Mouse (Mus musculus): ENCODE data around the gene Akap9. TPM values are rescaled to one million over a fixed set of nuclear protein-coding genes. Genes with fewer than 3 reads are reported as not detected.
"Not testable (repeated sequence)": the region's sequence is repeated elsewhere in the genome, so short reads cannot be mapped to it uniquely, and the experiment has no call there.

The Akap9 gene
- polyA plus RNA-seq, 1 experiment from 2014 or later, result 105 TPM

DNA sequence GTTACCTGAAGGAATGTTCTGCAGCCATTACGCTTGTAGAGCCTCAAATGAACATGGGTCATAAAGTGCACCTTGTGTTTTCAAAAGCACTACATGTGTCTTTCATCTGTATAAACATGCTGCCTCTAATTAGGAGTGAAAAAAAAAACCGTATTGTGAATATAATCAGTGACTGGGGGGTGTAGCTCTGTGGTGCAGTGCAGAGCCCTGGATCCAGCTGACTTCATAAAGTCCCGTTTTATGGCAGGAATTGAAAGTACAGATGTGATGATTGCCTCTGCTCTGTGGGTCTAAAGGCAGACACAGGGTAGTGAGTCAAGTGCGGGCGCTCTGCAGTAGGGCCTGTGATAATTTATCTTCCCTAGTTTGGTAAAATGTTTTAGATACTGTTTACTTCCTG is 2.9 kb downstream of the Akap9 start:
- H3K9ac ChIP-seq (ENCODE audit: low read length), result no peak overlapping the region
- no peaks in the 10 kb centered on the region for H3K36me3 ChIP-seq (ENCODE audit: control insufficient read depth, insufficient read depth)
- no peaks in the 10 kb centered on the region for H3K27me3 ChIP-seq (ENCODE audit: control insufficient read depth, insufficient read depth, low read length)
- no peak for ATAC-seq (replicated peaks; ENCODE audit: extremely low read depth, insufficient read depth, low FRiP score)
- no peaks in the 10 kb centered on the region for H3K9me3 ChIP-seq (replicated peaks; ENCODE audit: control insufficient read depth, low read length)
- 75% methylated on average over 5 of the region's 5 CpGs for WGBS
- H3K27ac ChIP-seq (ENCODE audit: low read length), result no peak overlapping the region
- no peak overlapping the region for H3K4me2 ChIP-seq (ENCODE audit: low read depth, low read length)
- peaks cover 16% of the 10 kb centered on the region for H3K4me1 ChIP-seq (ENCODE audit: control insufficient read depth, insufficient read depth, low read length)
- H3K4me3 ChIP-seq (ENCODE audit: low read length), result no peak overlapping the region

DNA sequence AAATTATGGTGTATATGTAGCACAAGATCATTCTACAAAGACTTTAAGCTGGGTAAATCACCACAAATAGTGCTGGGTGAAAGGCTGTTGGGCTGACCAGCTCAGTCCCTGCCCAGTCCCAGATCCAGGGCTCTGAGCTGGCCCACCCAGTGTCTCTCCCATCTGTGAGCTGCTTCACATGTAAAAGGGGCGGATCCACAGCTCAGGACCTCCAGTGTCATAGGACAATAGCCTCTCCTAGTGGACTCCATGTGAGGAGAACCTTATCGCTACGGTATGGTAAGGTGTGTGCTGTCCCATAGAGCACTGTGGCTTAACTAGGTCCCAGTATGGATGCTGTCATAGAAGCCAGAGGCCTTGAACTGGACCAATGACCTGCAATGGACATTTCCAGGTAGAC is 3.8 kb downstream of the Akap9 start:
- ATAC-seq (replicated peaks; ENCODE audit: extremely low read depth, insufficient read depth, low FRiP score), result no peak
- no peaks in the 10 kb centered on the region for H3K9me3 ChIP-seq (replicated peaks; ENCODE audit: control insufficient read depth, low read length)
- H3K9ac ChIP-seq (ENCODE audit: low read length), result no peak overlapping the region
- peaks cover 18% of the 10 kb centered on the region for H3K4me1 ChIP-seq (ENCODE audit: control insufficient read depth, insufficient read depth, low read length)
- no peak overlapping the region for H3K4me3 ChIP-seq (ENCODE audit: low read length)
- no peaks in the 10 kb centered on the region for H3K36me3 ChIP-seq (ENCODE audit: control insufficient read depth, insufficient read depth)
- 85% methylated on average over 3 of the region's 3 CpGs for WGBS
- H3K4me2 ChIP-seq (ENCODE audit: low read depth, low read length), result no peak overlapping the region
- H3K27me3 ChIP-seq (ENCODE audit: control insufficient read depth, insufficient read depth, low read length), result no peaks in the 10 kb centered on the region
- H3K27ac ChIP-seq (ENCODE audit: low read length), result no peak overlapping the region

DNA sequence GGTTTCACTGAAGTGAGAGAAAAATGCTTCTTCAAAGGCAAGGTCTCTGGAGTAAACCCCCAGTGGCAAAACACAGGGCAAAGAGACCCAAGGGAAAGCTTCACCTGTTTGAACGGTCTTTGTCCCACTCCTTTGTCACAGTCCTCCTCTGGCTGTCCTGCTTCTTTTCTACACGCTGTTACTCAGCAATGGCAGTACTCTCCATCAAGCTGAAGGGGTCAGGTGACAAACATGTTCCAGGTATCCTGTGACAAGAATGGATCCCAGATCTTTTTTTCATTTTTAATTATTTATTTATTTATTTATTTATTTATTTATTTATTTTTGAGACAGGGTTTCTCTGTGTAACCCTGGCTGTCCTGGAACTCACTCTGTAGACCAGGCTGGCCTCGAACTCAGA is 5.7 kb downstream of the Akap9 start:
- H3K4me1 ChIP-seq (ENCODE audit: control insufficient read depth, insufficient read depth, low read length), result peaks cover 25% of the 10 kb centered on the region
- no peak overlapping the region for H3K4me2 ChIP-seq (ENCODE audit: low read depth, low read length)
- 95% methylated on average over 3 of the region's 3 CpGs for WGBS
- H3K27ac ChIP-seq (ENCODE audit: low read length), result no peak overlapping the region
- no peak overlapping the region for H3K4me3 ChIP-seq (ENCODE audit: low read length)
- no peaks in the 10 kb centered on the region for H3K9me3 ChIP-seq (replicated peaks; ENCODE audit: control insufficient read depth, low read length)
- H3K27me3 ChIP-seq (ENCODE audit: control insufficient read depth, insufficient read depth, low read length), result no peaks in the 10 kb centered on the region
- no peaks in the 10 kb centered on the region for H3K36me3 ChIP-seq (ENCODE audit: control insufficient read depth, insufficient read depth)
- H3K9ac ChIP-seq (ENCODE audit: low read length), result no peak overlapping the region
- ATAC-seq (replicated peaks; ENCODE audit: extremely low read depth, insufficient read depth, low FRiP score), result no peak

DNA sequence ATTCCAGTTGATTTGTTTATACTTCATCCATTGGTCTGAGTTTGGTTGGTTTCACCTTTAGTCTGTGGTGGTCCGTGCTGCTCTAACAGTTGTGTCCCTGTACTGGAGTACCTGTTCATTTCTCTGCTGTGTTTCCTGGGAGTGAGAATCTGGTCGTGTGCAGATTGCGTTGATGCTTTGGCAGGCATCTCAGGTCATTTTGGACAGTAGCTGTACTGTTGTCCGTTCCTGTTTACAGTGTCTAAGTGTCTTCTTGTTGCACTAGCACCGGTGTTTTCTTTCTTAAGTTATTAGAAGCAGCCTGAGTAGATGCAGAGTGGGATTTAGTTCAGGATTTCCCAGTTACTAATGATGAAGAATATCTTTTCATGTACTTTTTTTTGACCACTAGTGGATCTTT is 7.4 kb downstream of the Akap9 start:
- H3K27ac ChIP-seq (ENCODE audit: low read length), result no peak overlapping the region
- no peak overlapping the region for H3K4me3 ChIP-seq (ENCODE audit: low read length)
- H3K27me3 ChIP-seq (ENCODE audit: control insufficient read depth, insufficient read depth, low read length), result no peaks in the 10 kb centered on the region
- 86% methylated on average over 5 of the region's 5 CpGs for WGBS
- H3K9ac ChIP-seq (ENCODE audit: low read length), result no peak overlapping the region
- peaks cover 3% of the 10 kb centered on the region; the same call in 1 of the 2 replicates for H3K9me3 ChIP-seq (replicated peaks; ENCODE audit: control insufficient read depth, low read length)
- no peak for ATAC-seq (replicated peaks; ENCODE audit: extremely low read depth, insufficient read depth, low FRiP score)
- peaks cover 20% of the 10 kb centered on the region for H3K4me1 ChIP-seq (ENCODE audit: control insufficient read depth, insufficient read depth, low read length)
- H3K4me2 ChIP-seq (ENCODE audit: low read depth, low read length), result no peak overlapping the region
- H3K36me3 ChIP-seq (ENCODE audit: control insufficient read depth, insufficient read depth), result no peaks in the 10 kb centered on the region

DNA sequence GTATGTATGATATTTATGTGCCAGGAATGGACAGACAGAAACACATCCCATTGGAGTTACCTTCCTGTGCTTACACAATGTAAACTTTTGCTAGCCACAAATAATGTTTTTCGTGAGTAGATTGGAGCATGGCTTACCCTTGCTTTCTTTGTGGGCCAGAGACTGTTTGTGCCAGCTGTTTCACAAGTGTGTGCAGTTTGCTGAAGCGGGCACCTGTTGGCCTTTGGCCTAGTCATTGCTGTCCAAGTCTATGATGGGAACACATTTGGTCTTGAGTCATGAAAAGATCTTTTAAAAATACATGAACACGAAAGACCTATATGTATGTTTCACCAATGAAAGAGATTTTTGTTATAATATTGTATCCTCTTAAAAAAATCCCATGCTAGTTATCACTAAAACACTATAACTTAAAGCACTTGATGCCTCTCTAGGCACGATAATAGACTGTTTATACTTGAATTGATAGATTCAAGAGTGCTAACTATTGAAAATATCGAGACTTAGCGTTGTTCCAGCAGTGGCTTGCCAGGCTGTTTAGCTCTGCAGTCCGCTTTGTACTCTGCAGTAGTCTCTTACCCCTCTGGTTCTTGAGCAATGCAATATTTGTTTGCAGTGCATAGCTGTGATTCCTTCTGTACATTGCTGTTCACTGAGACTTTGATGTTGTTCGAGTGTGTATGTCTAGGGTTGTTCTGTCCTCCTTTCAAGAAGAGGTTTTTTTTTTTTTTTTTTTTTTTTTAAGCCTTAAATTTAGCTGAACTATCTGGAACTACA is 8.1 kb downstream of the Akap9 start:
- no peaks in the 10 kb centered on the region for H3K27me3 ChIP-seq (ENCODE audit: control insufficient read depth, insufficient read depth, low read length)
- no peak overlapping the region for H3K27ac ChIP-seq (ENCODE audit: low read length)
- H3K4me3 ChIP-seq (ENCODE audit: low read length), result no peak overlapping the region
- peaks cover 3% of the 10 kb centered on the region; the same call in 1 of the 2 replicates for H3K9me3 ChIP-seq (replicated peaks; ENCODE audit: control insufficient read depth, low read length)
- no peak overlapping the region for H3K9ac ChIP-seq (ENCODE audit: low read length)
- WGBS, result 80% methylated on average over 8 of the region's 8 CpGs
- H3K4me1 ChIP-seq (ENCODE audit: control insufficient read depth, insufficient read depth, low read length), result peaks cover 19% of the 10 kb centered on the region
- no peak overlapping the region for H3K4me2 ChIP-seq (ENCODE audit: low read depth, low read length)
- ATAC-seq (replicated peaks; ENCODE audit: extremely low read depth, insufficient read depth, low FRiP score), result no peak
- H3K36me3 ChIP-seq (ENCODE audit: control insufficient read depth, insufficient read depth), result no peaks in the 10 kb centered on the region

DNA sequence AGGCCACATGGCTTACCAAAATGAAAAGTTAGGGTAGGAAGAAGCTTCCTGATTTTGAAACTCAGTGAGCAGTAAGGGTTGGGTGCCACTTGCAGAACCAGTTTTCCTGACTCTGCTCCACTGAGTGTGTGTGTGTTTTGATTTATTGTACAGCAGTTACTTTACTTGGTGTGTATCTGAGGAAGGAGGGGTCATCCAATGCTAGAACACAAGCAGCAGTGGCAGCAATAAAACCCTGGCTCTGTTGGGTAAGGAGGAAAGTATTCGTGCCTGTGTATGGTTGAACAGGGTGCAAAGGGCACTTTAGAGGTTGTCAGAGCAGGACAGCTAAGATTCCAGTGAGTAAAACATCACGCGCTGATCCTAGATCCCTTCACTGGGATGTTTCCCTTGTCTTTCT is 11.1 kb downstream of the Akap9 start:
- H3K9ac ChIP-seq (ENCODE audit: low read length), result no peak overlapping the region
- WGBS, result 84% methylated on average over 3 of the region's 3 CpGs
- no peaks in the 10 kb centered on the region for H3K27me3 ChIP-seq (ENCODE audit: control insufficient read depth, insufficient read depth, low read length)
- ATAC-seq (replicated peaks; ENCODE audit: extremely low read depth, insufficient read depth, low FRiP score), result no peak
- no peaks in the 10 kb centered on the region for H3K36me3 ChIP-seq (ENCODE audit: control insufficient read depth, insufficient read depth)
- peaks cover 3% of the 10 kb centered on the region; the same call in 1 of the 2 replicates for H3K9me3 ChIP-seq (replicated peaks; ENCODE audit: control insufficient read depth, low read length)
- no peak overlapping the region for H3K4me2 ChIP-seq (ENCODE audit: low read depth, low read length)
- no peak overlapping the region for H3K4me3 ChIP-seq (ENCODE audit: low read length)
- peaks cover 19% of the 10 kb centered on the region for H3K4me1 ChIP-seq (ENCODE audit: control insufficient read depth, insufficient read depth, low read length)
- no peak overlapping the region for H3K27ac ChIP-seq (ENCODE audit: low read length)

DNA sequence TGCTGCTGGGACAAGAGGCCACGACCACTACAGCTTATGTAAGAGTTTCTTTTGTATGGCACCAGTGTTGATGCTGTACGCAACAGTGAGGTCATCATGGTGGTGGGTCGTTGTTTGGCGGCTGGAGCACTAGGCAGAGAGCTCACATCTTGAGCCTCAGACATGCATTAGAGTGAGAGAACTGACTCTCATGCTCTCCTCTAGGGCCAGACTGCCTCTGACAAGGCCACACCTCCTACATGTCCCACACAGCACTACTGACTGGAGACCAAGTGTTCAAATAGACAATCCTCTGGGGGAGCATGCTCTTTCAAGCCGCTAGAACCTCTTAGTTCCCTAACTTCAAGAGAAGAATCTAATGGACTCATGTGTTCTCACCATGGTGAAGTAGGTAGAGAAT is 11.5 kb downstream of the Akap9 start:
- H3K27ac ChIP-seq (ENCODE audit: low read length), result no peak overlapping the region

DNA sequence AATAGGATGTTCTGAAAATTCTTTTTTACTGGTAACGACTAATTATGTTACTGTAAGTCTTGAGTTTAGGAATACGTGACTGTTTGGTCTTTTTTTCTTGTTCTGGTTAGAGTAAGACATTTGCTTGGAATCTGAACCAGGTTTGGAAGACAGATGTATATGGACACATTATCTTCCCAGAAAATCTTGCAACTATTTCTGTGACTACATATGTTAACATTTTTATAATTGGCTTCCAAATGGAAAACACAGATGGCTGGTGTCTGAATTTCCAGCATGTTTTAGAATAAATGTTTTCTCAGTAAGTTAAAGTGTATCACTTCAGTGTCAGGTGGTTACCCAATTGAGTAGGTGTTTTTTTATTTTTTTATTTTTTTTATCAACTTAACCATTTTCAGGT is 13.4 kb downstream of the Akap9 start:
- H3K36me3 ChIP-seq (ENCODE audit: control insufficient read depth, insufficient read depth), result no peaks in the 10 kb centered on the region
- WGBS, result 90% methylated on average over 2 of the region's 2 CpGs
- no peak for ATAC-seq (replicated peaks; ENCODE audit: extremely low read depth, insufficient read depth, low FRiP score)
- no peaks in the 10 kb centered on the region for H3K27me3 ChIP-seq (ENCODE audit: control insufficient read depth, insufficient read depth, low read length)
- H3K4me3 ChIP-seq (ENCODE audit: low read length), result no peak overlapping the region
- no peak overlapping the region for H3K4me2 ChIP-seq (ENCODE audit: low read depth, low read length)
- peaks cover 19% of the 10 kb centered on the region for H3K4me1 ChIP-seq (ENCODE audit: control insufficient read depth, insufficient read depth, low read length)
- H3K9me3 ChIP-seq (replicated peaks; ENCODE audit: control insufficient read depth, low read length), result peaks cover 3% of the 10 kb centered on the region; the same call in 1 of the 2 replicates
- no peak overlapping the region for H3K27ac ChIP-seq (ENCODE audit: low read length)
- H3K9ac ChIP-seq (ENCODE audit: low read length), result no peak overlapping the region

More for the DNA sequence above, 11.5 kb downstream of the Akap9 start:
- Histone ChIP-seq H3K9ac (ENCODE audit: low read length) (no peak overlapping the region), H3K4me3 (ENCODE audit: low read length) (no peak overlapping the region), H3K27me3 (ENCODE audit: control insufficient read depth, insufficient read depth, low read length) (no peaks in the 10 kb centered on the region), H3K4me1 (ENCODE audit: control insufficient read depth, insufficient read depth, low read length) (peaks cover 19% of the 10 kb centered on the region), H3K4me2 (ENCODE audit: low read depth, low read length) (no peak overlapping the region), H3K36me3 (ENCODE audit: control insufficient read depth, insufficient read depth) (no peaks in the 10 kb centered on the region), H3K9me3 (replicated peaks; ENCODE audit: control insufficient read depth, low read length) (peaks cover 3% of the 10 kb centered on the region; the same call in 1 of the 2 replicates)
- ATAC-seq (replicated peaks; ENCODE audit: extremely low read depth, insufficient read depth, low FRiP score), result no peak
- 86% methylated on average over 5 of the region's 5 CpGs for WGBS

DNA sequence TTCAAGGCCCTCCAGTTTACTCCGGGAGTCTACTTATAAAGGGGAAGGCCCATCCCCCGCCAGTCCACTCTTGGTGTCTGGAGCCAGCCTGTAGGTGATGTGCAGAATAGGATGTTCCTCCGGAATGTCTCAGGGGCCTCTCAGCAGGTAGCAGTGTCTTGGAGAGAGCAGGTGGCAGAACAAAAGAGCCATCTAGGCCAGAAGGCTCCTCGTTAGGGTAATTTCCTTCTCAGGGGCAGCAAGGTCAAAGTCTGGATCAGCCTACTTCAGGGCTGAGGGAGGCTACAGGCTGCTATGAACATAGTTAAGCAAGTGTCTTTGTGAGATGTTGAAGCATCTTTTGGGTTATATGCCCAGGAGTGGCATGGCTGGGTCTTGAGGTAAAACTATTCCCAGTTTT is 15.3 kb downstream of the Akap9 start:
- WGBS, result 73% methylated on average over 4 of the region's 4 CpGs
- H3K36me3 ChIP-seq (ENCODE audit: control insufficient read depth, insufficient read depth); H3K4me3 ChIP-seq (ENCODE audit: low read length); H3K27ac ChIP-seq (ENCODE audit: low read length); H3K4me2 ChIP-seq (ENCODE audit: low read depth, low read length); H3K9ac ChIP-seq (ENCODE audit: low read length); ATAC-seq (replicated peaks; ENCODE audit: extremely low read depth, insufficient read depth, low FRiP score); H3K4me1 ChIP-seq (ENCODE audit: control insufficient read depth, insufficient read depth, low read length); H3K9me3 ChIP-seq (replicated peaks; ENCODE audit: control insufficient read depth, low read length); H3K27me3 ChIP-seq (ENCODE audit: control insufficient read depth, insufficient read depth, low read length): not testable (repeated sequence)
